Mouse (Mus musculus): ENCODE results near the gene Edar. TPM values are rescaled to one million over a fixed set of nuclear protein-coding genes. Genes with fewer than 3 reads are reported as not detected.

Edar gene
- polyA plus RNA-seq, 1 experiment from 2014 or later: 0.32 TPM

- ATAC-seq (ENCODE audit: low FRiP score): peak; percentile 83
- H3K4me2 ChIP-seq (replicated peaks): no peak overlapping the region
- 42% methylated on average over 10 of the region's 10 CpGs for WGBS
These were observed 2.7 kb downstream of the Edar start for GRCm38 (mm10) chr10:58672557-58673277.

GRCm38 (mm10) chr10:58663868-58664267 lies 11.6 kb downstream of the Edar start:
- H3K4me2 ChIP-seq (replicated peaks): no peak overlapping the region
- H3K36me3 ChIP-seq: no peaks in the 10 kb centered on the region
- no peak overlapping the region for H3K4me3 ChIP-seq
- H3K4me1 ChIP-seq: no peaks in the 10 kb centered on the region; the same call in 1 of the 2 replicates
- H3K27ac ChIP-seq: no peak overlapping the region
- no peaks in the 10 kb centered on the region for H3K27me3 ChIP-seq
- 87% methylated on average over 5 of the region's 5 CpGs for WGBS
- H3K9me3 ChIP-seq (replicated peaks): no peaks in the 10 kb centered on the region
- no peak overlapping the region for H3K9ac ChIP-seq
- ATAC-seq (ENCODE audit: low FRiP score): no peak

More at GRCm38 (mm10) chr10:58672557-58673277, 2.7 kb downstream of the Edar start:
- peaks cover 8% of the 10 kb centered on the region for H3K4me1 ChIP-seq
- H3K9ac ChIP-seq: no peak overlapping the region
- H3K27me3 ChIP-seq: peaks cover 7% of the 10 kb centered on the region
- H3K4me3 ChIP-seq: no peak overlapping the region
- H3K36me3 ChIP-seq: no peaks in the 10 kb centered on the region
- H3K9me3 ChIP-seq (replicated peaks): no peaks in the 10 kb centered on the region
- 0 out of 2 replicates have a peak overlapping the region, but pooled peaks have one; percentile 55 for H3K27ac ChIP-seq

DNA sequence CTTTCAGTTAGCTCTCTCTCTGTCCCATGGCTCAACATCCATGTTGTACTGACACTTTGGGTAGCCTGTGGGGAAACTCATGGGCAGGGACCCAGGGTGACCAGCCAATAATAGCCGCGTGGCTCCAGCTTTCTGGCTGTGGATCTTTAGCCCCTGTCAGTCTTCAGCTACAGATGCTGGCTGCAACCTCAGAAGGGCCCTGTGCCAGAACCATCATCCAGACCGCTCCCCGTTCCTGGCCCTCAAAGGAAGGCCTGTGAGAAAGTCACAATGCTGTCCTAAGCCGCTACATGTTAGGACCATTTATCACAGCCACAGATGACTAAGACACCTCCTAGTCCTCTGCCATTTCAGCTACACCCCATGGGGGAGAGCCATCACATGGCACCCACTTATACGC lies 12.0 kb downstream of the Edar start:
- Histone ChIP-seq H3K4me3 (no peak overlapping the region), H3K9ac (no peak overlapping the region), H3K4me1 (no peaks in the 10 kb centered on the region; the same call in 1 of the 2 replicates), H3K36me3 (no peaks in the 10 kb centered on the region), H3K27ac (no peak overlapping the region), H3K4me2 (replicated peaks) (no peak overlapping the region), H3K9me3 (replicated peaks) (no peaks in the 10 kb centered on the region), H3K27me3 (no peaks in the 10 kb centered on the region)
- no peak for ATAC-seq (ENCODE audit: low FRiP score)
- 87% methylated on average over 6 of the region's 6 CpGs for WGBS

- no peak for ATAC-seq (ENCODE audit: low FRiP score)
- Histone ChIP-seq H3K4me1 (no peaks in the 10 kb centered on the region; the same call in 1 of the 2 replicates), H3K27me3 (no peaks in the 10 kb centered on the region), H3K9me3 (replicated peaks) (no peaks in the 10 kb centered on the region), H3K4me3 (no peak overlapping the region), H3K4me2 (replicated peaks) (no peak overlapping the region), H3K9ac (no peak overlapping the region), H3K27ac (no peak overlapping the region), H3K36me3 (no peaks in the 10 kb centered on the region)
- 72% methylated on average over 11 of the region's 11 CpGs for WGBS
These were observed 16.0 kb downstream of the Edar start for GRCm38 (mm10) chr10:58659268-58659986.

- Histone ChIP-seq H3K9me3 (replicated peaks) (no peaks in the 10 kb centered on the region), H3K9ac (no peak overlapping the region), H3K27ac (no peak overlapping the region), H3K4me1 (peaks cover 1% of the 10 kb centered on the region), H3K36me3 (no peaks in the 10 kb centered on the region), H3K4me3 (no peak overlapping the region), H3K27me3 (no peaks in the 10 kb centered on the region), H3K4me2 (replicated peaks) (no peak overlapping the region)
- WGBS: 73% methylated on average over 2 of the region's 2 CpGs
- no peak for ATAC-seq (ENCODE audit: low FRiP score)
These were observed 17.7 kb downstream of the Edar start for GRCm38 (mm10) chr10:58657731-58658130.

DNA sequence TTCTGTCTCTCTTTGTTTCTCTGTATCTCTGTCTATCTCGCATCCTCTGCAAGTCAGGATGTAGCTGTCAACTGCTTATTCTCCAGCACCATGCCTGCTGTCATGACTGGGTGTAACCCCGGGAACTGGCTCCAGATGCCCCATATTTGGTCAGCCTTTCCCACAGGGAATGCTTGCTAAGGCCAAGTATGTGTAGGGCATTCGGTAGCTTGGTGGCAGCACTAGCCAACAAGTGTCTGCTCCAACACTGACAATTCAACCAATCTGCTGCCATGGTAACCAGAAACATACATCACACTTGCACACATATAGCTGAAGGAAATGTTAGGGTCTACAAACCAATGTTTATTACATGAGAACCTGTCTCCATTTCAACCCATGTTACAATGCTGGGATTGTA lies 21.8 kb downstream of the Edar start:
- no peak for ATAC-seq (ENCODE audit: low FRiP score)
- Histone ChIP-seq H3K27me3 (no peaks in the 10 kb centered on the region), H3K36me3 (no peaks in the 10 kb centered on the region), H3K4me2 (replicated peaks) (no peak overlapping the region), H3K4me1 (peaks cover 14% of the 10 kb centered on the region), H3K4me3 (no peak overlapping the region), H3K9ac (no peak overlapping the region), H3K27ac (no peak overlapping the region), H3K9me3 (replicated peaks) (no peaks in the 10 kb centered on the region)
- 82% methylated on average over 3 of the region's 3 CpGs for whole genome bisulfite sequencing

DNA sequence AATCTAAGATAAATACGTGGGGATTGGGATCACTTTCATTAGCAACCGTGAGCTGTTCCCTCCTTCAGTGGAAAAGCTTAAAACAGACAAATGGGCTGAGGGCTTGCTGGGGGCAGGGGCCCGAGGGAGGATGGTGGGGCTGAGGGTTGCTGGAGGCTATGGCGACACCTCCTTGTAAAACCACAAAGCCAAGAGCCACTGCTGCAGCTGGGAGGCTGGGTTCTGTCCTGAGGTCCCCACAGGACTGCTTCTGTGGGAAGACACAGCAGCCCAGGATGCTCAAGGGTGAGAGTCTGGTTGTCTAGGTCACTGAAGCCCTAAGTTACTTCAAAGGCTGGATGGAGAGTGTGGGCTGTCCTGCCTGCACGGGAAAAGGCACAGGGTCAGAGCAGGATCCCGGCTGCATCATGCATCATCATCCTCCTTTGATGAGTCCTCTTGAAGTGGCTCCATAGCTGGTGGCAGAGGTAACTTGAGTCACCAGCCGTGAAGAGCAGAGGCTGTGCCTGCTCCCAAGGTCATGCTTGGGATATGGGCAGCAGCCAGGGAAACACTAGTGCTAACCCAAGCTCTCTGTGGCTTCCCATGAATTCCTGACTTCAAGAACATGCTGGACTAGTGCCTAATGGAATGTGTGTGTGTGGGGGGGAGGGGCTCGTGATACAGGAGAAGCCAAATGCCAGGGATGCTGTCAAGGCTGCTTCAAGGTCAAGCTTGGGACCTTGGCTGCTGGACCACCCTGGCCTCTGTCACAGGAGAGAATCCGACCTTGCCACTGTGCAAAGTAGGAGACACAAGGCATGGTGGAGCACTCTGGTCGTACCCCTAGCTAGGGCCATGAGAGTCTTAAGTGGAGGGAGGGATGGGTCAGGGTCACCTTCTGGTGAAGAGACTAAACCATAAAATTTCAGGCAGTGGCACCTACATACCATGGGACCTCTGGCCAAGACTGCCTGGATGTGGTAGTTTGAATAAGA lies 22.7 kb downstream of the Edar start:
- H3K36me3 ChIP-seq: no peaks in the 10 kb centered on the region
- H3K27ac ChIP-seq: peak overlapping the region; percentile 45; the same call in 1 of the 2 replicates
- peaks cover 14% of the 10 kb centered on the region for H3K4me1 ChIP-seq
- no peak overlapping the region for H3K9ac ChIP-seq
- ATAC-seq (ENCODE audit: low FRiP score): peak; percentile 41
- no peaks in the 10 kb centered on the region for H3K9me3 ChIP-seq (replicated peaks)
- WGBS: 36% methylated on average over 10 of the region's 10 CpGs
- H3K27me3 ChIP-seq: no peaks in the 10 kb centered on the region
- no peak overlapping the region for H3K4me3 ChIP-seq
- H3K4me2 ChIP-seq (replicated peaks): peak overlapping the region; percentile 39

GRCm38 (mm10) chr10:58652045-58652417 lies 23.4 kb downstream of the Edar start:
- peak overlapping the region; percentile 39 for H3K4me2 ChIP-seq (replicated peaks)
- no peaks in the 10 kb centered on the region for H3K27me3 ChIP-seq
- no peaks in the 10 kb centered on the region for H3K9me3 ChIP-seq (replicated peaks)
- H3K4me3 ChIP-seq: no peak overlapping the region
- no peaks in the 10 kb centered on the region for H3K36me3 ChIP-seq
- H3K9ac ChIP-seq: no peak overlapping the region
- ATAC-seq (ENCODE audit: low FRiP score): peak; percentile 53; the same call in 1 of the 2 replicates
- H3K4me1 ChIP-seq: peaks cover 14% of the 10 kb centered on the region
- H3K27ac ChIP-seq: peak overlapping the region; percentile 45; the same call in 1 of the 2 replicates
- 2% methylated on average over 9 of the region's 9 CpGs for WGBS

DNA sequence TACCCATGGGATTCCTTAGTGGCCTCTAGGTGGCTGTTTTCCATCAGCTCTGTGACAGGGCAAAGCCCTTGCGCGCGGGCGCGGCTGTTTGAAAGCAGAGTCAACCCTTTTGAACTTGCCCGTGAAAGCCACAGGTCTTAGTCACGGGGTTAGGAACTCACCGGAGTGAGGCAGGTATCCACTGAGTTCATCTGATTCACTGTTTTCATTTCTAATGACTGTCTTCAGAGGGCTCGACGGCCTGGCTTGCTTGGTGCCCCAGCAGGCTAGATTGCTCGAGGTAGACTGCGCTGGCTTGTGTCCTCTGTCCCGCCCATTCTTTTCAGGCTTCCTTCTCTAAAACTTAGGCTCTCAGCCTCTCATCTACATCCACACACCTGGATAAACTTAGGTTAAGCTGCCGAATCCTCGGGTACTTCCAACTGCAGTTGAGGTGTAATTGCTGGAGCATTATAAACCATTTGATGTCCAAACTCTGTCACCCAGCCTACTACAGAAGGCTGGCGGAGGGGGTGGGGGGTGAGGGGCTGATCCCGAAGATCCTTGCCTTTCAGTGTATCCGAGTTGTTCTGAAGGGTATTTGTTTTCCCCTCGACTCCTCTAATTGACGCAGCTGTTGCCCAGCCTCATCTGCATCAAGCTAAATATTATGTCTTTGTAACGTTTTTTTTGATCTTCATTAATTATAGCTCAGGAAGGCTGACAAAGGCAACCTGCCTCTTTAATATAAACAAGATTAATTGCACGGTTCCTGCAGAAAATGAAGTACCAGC lies 24.0 kb downstream of the Edar start:
- WGBS: 6% methylated on average over 22 of the region's 22 CpGs
- Histone ChIP-seq H3K36me3 (no peaks in the 10 kb centered on the region), H3K9ac (no peak overlapping the region)

GRCm38 (mm10) chr10:58648787-58649186 lies 26.7 kb downstream of the Edar start:
- H3K4me1 ChIP-seq: peaks cover 14% of the 10 kb centered on the region
- H3K4me2 ChIP-seq (replicated peaks): no peak overlapping the region
- 66% methylated on average over 5 of the region's 5 CpGs for WGBS
- H3K27ac ChIP-seq: no peak overlapping the region
- H3K36me3 ChIP-seq: no peaks in the 10 kb centered on the region
- ATAC-seq (ENCODE audit: low FRiP score): no peak
- H3K4me3 ChIP-seq: no peak overlapping the region
- no peaks in the 10 kb centered on the region for H3K9me3 ChIP-seq (replicated peaks)
- no peaks in the 10 kb centered on the region for H3K27me3 ChIP-seq
- no peak overlapping the region for H3K9ac ChIP-seq

More for the DNA sequence above, 24.0 kb downstream of the Edar start:
- H3K4me1 ChIP-seq: peaks cover 14% of the 10 kb centered on the region
- no peak overlapping the region for H3K27ac ChIP-seq
- ATAC-seq (ENCODE audit: low FRiP score): peak; percentile 57
- no peak overlapping the region for H3K4me3 ChIP-seq
- no peaks in the 10 kb centered on the region for H3K9me3 ChIP-seq (replicated peaks)
- no peaks in the 10 kb centered on the region for H3K27me3 ChIP-seq
- H3K4me2 ChIP-seq (replicated peaks): peak overlapping the region; percentile 39

DNA sequence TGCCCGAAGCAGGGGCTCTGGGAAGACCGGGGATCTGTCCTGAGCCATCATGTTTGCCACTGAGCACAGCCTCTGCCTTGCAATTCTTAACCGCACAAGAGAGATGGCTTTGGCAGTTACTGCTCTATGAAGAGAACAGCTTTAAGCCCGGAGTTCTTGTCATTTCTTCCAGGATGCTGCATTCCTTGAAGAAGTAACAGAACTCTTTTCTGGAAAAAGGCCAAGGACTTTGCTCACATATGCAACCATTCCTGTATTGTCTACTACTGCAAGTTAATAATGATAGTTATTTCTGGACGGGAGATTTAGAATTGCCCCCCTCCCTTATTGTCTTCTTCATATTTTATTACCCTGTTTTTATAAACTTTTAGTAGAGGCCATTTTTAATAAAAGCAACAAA lies 30.8 kb downstream of the Edar start:
- Histone ChIP-seq H3K4me2 (replicated peaks) (no peak overlapping the region), H3K9ac (no peak overlapping the region), H3K9me3 (replicated peaks) (no peaks in the 10 kb centered on the region), H3K36me3 (no peaks in the 10 kb centered on the region), H3K4me3 (no peak overlapping the region), H3K4me1 (peaks cover 17% of the 10 kb centered on the region), H3K27ac (no peak overlapping the region), H3K27me3 (no peaks in the 10 kb centered on the region)
- WGBS: 88% methylated on average over 5 of the region's 5 CpGs
- ATAC-seq (ENCODE audit: low FRiP score): no peak

Measured in hindbrain, embryonic 12.5 days (tissue).